In genomic region chr11:95223473-95223872, GRCm38 (mm10) we compare ENCODE assay signal across 7 mouse cellular contexts. TPM values are rescaled to one million over a fixed set of nuclear protein-coding genes. Genes with fewer than 3 reads are reported as not detected.
DNase-seq lines count a peak whose midpoint lies in the region; ATAC-seq and TF ChIP-seq lines count a peak whose summit lies in the region.

No protein-coding gene starts in this region.

- peak overlapping the region; percentile 34 for H3K4me3 ChIP-seq in forebrain, embryonic 12.5 days (replicated peaks)
- peak overlapping the region; percentile 22 for H3K4me3 ChIP-seq in intestine, embryonic 14.5 days (ENCODE audit: low read depth, low read length)
- peak overlapping the region; percentile 21; the same call in 1 of the 2 replicates for H3K4me3 ChIP-seq in liver, embryonic 13.5 days (replicated peaks)
- H3K4me3 ChIP-seq in olfactory bulb, adult 2 months (ENCODE audit: insufficient read depth, low read depth, low read length) = no peak overlapping the region

- peak; percentile 48 for DNase-seq in urinary bladder, postnatal 14 days (ENCODE audit: low spot score)
- no peak for DNase-seq in urinary bladder, postnatal 10 days (ENCODE audit: low spot score)
- peak; percentile 71 for DNase-seq in intestine, embryonic 14.5 days (ENCODE audit: low spot score)
- DNase-seq in liver, embryonic 13.5 days = no peak

- H3K9me3 ChIP-seq in forebrain, embryonic 12.5 days = no peaks in the 10 kb centered on the region
- no peaks in the 10 kb centered on the region for H3K9me3 ChIP-seq in intestine, embryonic 14.5 days (ENCODE audit: control insufficient read depth, low read length)
- H3K9me3 ChIP-seq in liver, embryonic 13.5 days (replicated peaks) = no peaks in the 10 kb centered on the region

- peak overlapping the region; percentile 44 for H3K9ac ChIP-seq in forebrain, embryonic 12.5 days
- no peak overlapping the region for H3K9ac ChIP-seq in intestine, embryonic 14.5 days (ENCODE audit: low read length)
- H3K9ac ChIP-seq in liver, embryonic 13.5 days = no peak overlapping the region

- peaks cover 53% of the 10 kb centered on the region for H3K27me3 ChIP-seq in forebrain, embryonic 12.5 days
- peaks cover 38% of the 10 kb centered on the region for H3K27me3 ChIP-seq in intestine, embryonic 14.5 days (replicated peaks; ENCODE audit: control insufficient read depth, insufficient read depth, low read length)
- H3K27me3 ChIP-seq in liver, embryonic 13.5 days = peaks cover 65% of the 10 kb centered on the region

- no peaks in the 10 kb centered on the region for H3K36me3 ChIP-seq in forebrain, embryonic 12.5 days (replicated peaks)
- H3K36me3 ChIP-seq in intestine, embryonic 14.5 days (ENCODE audit: control insufficient read depth, insufficient read depth, low read length) = no peaks in the 10 kb centered on the region
- H3K36me3 ChIP-seq in liver, embryonic 13.5 days = no peaks in the 10 kb centered on the region

- peak overlapping the region; percentile 61 for H3K4me2 ChIP-seq in forebrain, embryonic 12.5 days
- H3K4me2 ChIP-seq in intestine, embryonic 14.5 days (ENCODE audit: low read length) = peak overlapping the region; percentile 57
- peak overlapping the region; percentile 21 for H3K4me2 ChIP-seq in liver, embryonic 13.5 days

- WGBS in forebrain, embryonic 12.5 days = under 1% methylated on average over 29 of the region's 31 CpGs
- 1% methylated on average over 31 of the region's 31 CpGs for WGBS in intestine, embryonic 14.5 days
- 2% methylated on average over 31 of the region's 31 CpGs for WGBS in liver, embryonic 13.5 days (ENCODE audit: insufficient replicate concordance)
- 3% methylated on average over 31 of the region's 31 CpGs for WGBS in olfactory bulb, adult 2 months

- TF ChIP-seq CTCF in olfactory bulb, adult 2 months (IDR thresholded peaks at IDR 0.05; ENCODE audit: insufficient read depth, low read depth, low read length) = 0 out of 2 replicates have a peak, but pooled peaks have one; percentile 11

- no peak for ATAC-seq in forebrain, embryonic 12.5 days (ENCODE audit: low FRiP score)
- ATAC-seq in intestine, embryonic 14.5 days (replicated peaks; ENCODE audit: low FRiP score, low TSS enrichment, low read depth) = 0 out of 2 replicates have a peak, but pooled peaks have one; percentile 14
- ATAC-seq in liver, embryonic 13.5 days (ENCODE audit: low read depth) = no peak
- ATAC-seq in monocyte, adult 5-6 weeks (replicated peaks; ENCODE audit: insufficient number of reproducible peaks, low FRiP score, low TSS enrichment, poor library complexity, severe bottlenecking) = no peak

- no peak overlapping the region for H3K27ac ChIP-seq in forebrain, embryonic 12.5 days
- H3K27ac ChIP-seq in intestine, embryonic 14.5 days (ENCODE audit: low read depth) = no peak overlapping the region
- H3K27ac ChIP-seq in liver, embryonic 13.5 days = no peak overlapping the region
- no peak overlapping the region for H3K27ac ChIP-seq in olfactory bulb, adult 2 months (ENCODE audit: insufficient read depth, low read depth, low read length)

- peaks cover 14% of the 10 kb centered on the region for H3K4me1 ChIP-seq in forebrain, embryonic 12.5 days
- H3K4me1 ChIP-seq in intestine, embryonic 14.5 days (replicated peaks; ENCODE audit: control insufficient read depth, insufficient read depth, low read length) = peaks cover 18% of the 10 kb centered on the region; the same call in 1 of the 2 replicates
- H3K4me1 ChIP-seq in liver, embryonic 13.5 days (replicated peaks) = peaks cover 12% of the 10 kb centered on the region
- H3K4me1 ChIP-seq in olfactory bulb, adult 2 months (ENCODE audit: control insufficient read depth, insufficient read depth, low read length) = peaks cover 9% of the 10 kb centered on the region

- no peak for TF ChIP-seq POLR2A in olfactory bulb, adult 2 months (IDR thresholded peaks at IDR 0.05; ENCODE audit: insufficient read depth, low read depth, low read length)

RNA-seq across cellular contexts. Expression of gene Tac4, which starts 37.9 kb away (rescaled TPM):
- 0.20 TPM in 1 of 2 replicates, not detected in the other for polyA plus RNA-seq in forebrain, embryonic 12.5 days (2016; fragmentation: Nextera tagmentation; extraction: Ambion mirVana)
- polyA plus RNA-seq in intestine, embryonic 14.5 days (2014; fragmentation: Nextera tagmentation; extraction: Ambion mirVana) = 0.14 TPM in 1 of 2 replicates, not detected in the other
- polyA plus RNA-seq in liver, embryonic 13.5 days (2015; fragmentation: Nextera tagmentation; extraction: Ambion mirVana) = not detected in 2 replicates
- not detected in 2 replicates for polyA plus RNA-seq in olfactory bulb, adult 2 months (2012; ENCODE audit: insufficient read depth, insufficient read length, low replicate concordance, missing spikeins)
- total RNA-seq in monocyte, adult 5-6 weeks (2017) = 0.87 TPM in 1 of 3 replicates, not detected in the others

Comparison
In these comparisons a context has a peak if more than half of its experiments do, and no peak if none do; other contexts are left out.
1. DNase-seq: peak in urinary bladder, postnatal 14 days (single experiment) and intestine, embryonic 14.5 days (single experiment); none in urinary bladder, postnatal 10 days (single experiment) and liver, embryonic 13.5 days (single experiment).
2. Peak in every context shown above with its lines, with median percentiles within 50 percentile points of each other: H3K4me2 ChIP-seq.